Mouse (Mus musculus): ENCODE measurements at regions not wholly inside any gene's neighbourhood (a gene's known extent, or its start where the extent isn't known, plus 50 kb on each side); places are given as distances from the start of the nearest gene placed in this dataset.

DNA sequence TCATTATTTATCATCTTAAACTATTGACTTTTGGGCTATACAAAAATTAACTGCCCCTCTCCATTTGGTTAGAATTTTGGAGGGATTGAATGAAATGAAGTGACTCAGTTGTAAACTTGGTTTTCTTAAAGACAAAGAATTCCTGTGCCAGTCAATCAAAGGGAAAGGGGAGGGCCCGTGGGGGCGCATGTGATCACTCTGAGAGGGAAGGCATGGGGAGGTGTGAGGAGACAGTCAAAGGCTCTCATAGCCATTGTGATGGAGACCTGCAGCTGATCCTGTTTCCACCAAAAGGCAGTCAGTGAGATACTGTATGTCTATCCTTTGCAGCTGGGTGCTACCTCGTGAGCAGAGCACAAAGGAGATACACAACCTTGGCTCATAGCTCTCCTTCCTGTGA is 156.6 kb upstream of the Slc24a2 start:
- DNase-seq = no peak

DNA sequence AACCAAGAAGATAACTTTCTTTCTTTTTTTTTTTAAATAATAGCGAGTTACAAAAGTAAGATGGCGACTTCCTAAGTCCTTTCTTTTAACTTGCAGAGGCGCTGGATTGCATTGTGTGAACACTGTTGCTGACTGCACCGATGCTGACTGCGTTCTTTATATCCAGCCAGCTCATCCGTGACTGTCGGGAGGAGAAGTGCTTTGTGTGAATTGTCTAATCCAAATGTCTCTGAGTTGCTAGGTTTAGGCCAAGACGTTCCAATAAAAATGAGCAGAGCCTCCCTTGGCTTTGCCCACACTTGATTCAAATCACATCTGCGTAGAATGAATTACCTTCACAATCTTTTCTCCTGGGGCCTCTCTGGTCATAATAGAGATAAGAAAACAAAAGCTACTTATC is 156.0 kb upstream of the Slc24a2 start:
- DNase-seq = no peak

DNA sequence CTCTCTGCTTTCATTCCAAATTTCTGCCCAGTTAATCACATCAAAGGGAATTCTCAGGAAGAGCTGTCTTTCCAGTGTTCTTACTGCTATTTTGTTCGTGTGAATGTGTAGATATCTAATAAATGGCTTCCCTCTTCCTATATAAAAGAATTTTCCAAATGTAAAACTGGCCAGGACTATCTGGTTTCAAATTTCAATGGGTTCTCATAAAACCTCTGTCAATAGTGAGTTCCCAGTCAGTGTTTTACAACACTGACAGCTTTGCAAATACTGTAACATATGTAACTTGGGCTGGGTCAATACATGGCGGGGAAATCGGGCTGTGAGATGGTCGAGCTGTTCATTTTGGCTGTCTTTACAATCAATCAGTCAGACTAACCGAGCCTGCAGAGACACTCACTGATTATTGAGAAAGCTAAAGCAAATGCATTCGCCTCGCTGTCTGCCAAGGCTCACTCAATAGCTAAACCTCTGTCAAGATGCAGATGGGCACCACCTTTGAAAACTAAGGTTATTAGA is 155.0 kb upstream of the Slc24a2 start:
- DNase-seq = no peak

DNA sequence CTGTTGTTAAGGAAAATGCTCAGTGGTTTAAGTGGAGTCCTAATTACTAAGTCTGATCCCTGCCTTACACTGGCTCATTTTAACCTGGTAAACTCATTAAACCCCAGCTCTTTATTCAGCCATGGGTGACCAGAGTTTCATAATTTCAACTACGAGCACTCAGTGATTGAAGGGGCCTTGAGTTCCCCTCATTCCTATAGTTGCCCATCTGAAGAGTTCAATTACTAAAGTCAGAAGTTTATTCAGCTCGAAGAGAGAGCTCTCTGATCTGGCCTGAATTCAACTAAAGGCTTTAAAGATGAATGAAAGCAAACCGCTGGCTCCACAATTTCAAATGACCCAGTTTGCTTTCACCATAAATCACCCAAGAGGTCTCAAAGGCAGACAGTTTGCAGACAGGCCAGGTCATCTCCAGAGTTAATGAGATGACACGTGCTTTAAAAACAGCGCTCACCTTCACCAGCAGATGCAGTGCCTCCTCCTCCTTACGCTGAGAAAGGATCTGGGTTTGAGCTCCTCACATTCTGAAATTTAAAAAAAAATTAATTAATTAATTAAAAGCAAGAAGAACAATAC is 154.3 kb upstream of the Slc24a2 start:
- DNase-seq = no peak

DNA sequence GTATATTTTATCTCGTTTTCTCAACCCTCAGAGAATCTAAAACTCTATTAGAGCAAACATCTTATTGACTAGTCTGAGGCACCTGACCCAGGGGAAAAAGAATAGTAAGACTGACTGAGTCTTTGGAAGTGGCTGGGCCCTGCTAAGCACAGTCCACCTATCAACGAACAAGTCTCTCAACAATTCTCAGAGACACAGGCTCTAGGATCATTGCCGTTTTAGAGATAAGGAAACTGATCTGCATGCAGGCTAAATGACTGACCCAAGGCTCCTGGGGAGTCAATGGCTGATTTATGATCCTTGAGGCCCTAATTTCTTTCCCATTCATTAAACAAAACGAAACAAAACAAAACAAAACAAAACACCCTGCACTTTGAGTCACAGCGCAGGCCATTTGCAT is 150.4 kb upstream of the Slc24a2 start:
- no peak for DNase-seq

DNA sequence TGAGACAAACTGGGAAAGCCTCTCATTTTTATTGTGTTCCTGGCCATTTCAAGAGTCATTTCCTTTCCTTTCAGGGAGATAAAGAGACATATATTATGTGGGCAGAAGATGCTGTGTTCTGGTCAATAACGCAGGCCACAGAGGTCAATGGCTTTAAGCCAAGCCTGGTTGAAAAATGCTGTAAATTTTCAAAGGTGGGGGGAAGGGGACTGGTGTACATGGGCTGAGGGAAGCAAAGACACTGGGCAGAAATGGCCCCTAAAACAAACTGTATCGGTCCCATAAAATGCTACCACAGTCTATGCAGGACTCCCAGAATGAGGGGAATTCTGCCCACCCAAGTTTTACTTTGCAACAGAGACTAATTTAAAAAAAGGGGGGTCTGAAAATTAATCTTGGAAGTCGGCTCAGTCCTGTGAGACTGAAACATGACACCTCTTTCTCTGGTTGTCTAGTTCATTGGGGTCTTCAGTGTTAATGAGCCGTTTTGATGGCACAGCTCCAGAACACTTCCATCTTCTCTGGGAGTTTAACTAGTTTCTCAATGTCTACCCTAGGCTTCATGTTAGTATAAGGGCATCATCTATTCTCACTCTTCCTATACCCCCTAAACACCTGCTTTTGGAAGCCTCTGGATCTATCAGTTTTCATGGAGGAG is 149.4 kb upstream of the Slc24a2 start:
- no peak for DNase-seq

DNA sequence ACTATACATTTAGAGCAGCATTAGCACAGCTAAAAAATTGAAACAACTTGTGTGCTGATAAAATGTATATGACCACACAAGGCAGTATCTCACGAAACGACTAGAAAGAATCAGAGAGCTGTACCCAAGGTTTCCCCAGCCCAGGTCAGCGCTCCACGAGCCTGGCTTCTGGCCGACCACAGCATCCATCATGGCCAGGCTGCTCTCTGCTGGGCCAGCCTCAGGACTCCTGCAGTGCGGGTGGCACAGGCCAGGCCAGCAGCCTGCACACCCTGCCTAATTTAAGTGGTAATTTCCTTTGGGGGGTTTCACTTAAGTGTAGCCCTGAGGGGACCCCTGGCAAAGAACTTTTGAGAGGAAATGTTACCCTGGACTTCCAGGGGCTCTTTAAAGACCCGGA is 141.7 kb upstream of the Slc24a2 start:
- DNase-seq = no peak

DNA sequence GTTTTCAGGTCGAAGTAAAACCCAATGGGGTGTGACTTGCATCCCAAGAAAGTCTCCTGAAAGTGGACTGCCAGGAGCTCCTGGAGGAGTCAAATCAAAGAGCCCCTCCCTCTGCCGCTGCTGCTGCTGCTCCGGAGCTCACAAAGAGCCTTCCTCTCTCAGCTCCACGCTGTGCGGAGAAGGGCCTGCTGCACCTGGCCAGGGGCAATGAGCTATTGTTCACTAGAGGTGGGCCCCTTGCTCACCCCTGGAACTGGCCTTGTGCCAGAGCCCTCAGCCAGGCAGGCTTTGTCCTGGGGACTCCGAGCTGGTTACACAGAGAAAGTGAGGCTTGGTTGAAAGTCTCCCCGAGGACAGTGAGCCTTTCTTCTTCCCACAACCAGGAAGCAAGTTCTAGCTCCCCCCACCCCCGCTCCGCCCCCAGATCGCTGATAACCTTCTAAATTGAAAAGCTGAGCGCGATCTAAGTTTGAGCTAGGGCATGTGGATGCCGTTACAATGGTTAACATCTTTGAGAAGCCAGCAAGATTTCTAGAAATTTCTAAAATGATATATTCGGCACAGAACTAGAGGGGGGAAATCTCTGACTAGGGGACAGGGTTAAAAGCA is 139.5 kb upstream of the Slc24a2 start:
- DNase-seq = peak in 1 of 2 experiments; percentile 5

DNA sequence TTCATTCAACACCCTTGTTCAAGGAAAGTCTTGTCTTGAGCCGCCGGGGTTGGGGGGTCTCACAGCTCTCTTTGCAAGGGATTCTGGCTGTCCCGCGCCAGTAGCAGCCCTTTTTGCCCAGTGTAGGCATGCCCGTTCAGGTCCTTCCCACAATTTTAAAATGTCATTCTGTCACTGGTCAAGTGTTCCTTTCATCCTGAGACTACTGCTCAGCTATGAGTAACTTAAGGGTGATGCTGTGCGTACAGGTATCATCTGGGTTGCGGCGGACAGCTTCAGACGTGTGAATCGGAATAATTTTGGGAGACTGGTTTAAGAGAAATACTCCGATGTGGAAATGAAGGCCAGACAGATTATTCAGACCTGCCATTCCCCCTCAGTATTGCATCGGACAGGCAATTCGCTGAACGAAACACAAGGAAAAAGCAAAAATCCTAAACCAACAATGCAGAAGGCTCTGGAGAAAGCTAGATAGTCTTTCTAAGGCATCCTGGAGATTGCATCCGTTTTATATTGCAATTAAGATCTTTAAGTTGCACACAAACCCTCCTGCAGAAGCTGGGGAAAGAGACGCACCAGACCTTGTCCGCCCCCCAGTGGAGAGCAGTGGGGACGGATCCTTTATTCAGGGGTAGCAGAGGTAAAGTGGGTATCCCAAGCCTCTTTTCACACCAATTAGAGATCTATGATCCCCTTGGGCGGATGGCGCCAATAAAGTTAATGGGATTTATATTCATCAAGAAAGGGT is 138.3 kb upstream of the Slc24a2 start:
- DNase-seq = peak; percentile 27 to 67

DNA sequence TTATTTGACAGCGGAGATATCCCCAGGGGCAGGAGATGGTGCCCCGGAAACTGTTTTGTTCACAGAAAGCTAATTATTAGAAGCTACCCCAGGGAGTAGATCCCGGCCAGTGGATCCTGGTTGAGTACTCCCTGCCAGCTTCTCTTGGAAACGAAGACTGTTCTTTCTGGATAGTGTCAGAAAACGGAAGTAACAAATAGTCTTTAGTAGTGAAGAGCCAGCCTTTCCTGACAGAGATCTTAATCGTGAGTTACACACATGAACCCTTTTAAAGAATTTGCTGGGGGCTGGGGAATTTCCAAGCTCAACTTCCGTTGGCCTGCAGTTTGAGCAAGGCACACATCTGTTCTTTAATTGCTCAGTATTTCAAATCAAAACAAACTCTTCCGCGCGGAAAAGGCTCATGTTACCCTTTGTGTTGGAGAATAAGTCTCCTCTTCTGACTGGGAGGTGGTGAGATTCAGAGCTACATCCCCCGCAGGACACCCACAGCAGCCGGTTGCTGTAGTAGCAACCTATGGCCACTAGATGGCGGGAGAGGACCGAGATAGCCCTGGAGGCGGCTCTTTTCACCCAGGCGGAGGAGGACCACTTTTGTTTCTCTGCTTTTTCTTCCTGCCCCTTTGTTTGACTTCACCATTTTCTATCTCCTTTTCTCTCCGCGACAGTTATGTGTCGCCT is 137.6 kb upstream of the Slc24a2 start:
- DNase-seq = peak; percentile 81 to 87

DNA sequence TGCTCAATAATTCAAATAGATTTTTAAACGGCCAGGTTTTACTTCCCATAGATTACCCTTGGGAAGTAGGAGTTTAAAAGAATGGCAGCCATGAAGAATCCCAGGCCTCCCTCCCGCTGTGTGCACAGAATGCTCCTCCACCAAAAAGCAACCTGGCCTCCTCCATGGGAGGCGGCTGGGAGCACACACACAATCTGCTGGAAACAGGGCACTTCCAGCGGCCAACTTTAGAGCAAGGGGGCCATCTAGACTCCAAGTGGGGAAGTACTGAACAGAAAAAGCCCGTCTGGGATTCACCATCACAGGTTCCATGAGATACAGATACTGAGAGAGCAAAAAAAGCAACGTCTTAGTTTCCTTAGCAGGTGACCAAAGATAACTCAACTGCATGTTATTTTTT is 131.9 kb upstream of the Slc24a2 start:
- no peak for DNase-seq

DNA sequence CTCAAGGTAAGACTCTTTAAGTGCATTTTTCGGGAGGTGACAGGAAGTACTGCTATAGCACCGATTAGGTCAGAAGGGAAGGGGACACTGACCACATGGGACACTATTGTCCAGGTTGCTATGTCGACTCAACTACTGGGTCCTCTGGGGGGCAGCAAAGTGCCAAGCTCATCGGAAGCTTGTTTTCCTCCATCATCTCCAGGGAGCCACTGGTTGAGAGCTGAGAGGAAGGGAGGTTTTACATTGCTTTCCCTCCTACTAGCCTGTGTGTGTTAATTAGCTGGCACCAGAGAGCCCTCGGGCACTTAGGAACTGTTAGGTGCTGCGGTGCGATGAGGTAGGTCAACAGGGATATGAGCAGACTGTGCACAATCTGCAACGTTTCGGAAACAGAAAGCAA is 129.2 kb upstream of the Slc24a2 start:
- DNase-seq = peak; percentile 8 to 30

DNA sequence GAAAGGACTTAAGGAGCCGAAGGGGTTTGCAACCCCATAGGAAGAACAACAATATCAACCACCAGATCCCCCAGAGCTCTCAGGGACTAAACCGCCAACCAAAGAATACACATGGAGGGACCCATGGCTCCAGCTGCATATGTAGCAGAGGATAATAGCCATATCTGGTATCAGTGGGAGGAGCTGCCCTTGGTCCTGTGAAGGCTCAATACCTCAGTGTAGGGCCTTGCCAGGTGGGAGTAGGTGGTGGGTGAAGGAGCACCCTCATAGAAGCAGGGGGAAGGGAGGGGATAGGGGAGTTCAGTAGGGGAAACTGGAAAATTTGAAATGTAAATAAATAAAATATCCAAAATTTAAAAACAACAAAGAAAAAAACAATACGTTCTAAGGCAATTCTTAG is 128.7 kb upstream of the Slc24a2 start:
- no peak for DNase-seq

DNA sequence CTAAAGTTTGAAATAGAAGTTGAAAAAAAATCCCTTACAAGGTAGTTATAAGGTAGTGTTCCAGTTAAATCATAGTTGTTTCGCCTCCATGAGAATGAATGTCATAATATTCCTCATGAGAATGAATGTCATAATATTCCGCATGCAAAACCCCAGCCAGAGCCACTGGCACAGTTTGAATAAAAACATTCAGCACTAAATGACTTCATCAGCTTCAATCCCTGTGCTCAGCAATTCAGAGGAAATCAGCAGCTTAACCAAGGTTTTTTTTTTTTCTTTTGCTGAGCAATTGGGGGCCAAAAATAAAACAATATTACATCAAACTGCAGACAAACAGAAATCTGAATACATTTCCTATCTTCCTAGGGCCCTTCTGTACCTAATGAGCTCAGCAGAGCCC is 102.7 kb upstream of the Slc24a2 start:
- DNase-seq = no peak

DNA sequence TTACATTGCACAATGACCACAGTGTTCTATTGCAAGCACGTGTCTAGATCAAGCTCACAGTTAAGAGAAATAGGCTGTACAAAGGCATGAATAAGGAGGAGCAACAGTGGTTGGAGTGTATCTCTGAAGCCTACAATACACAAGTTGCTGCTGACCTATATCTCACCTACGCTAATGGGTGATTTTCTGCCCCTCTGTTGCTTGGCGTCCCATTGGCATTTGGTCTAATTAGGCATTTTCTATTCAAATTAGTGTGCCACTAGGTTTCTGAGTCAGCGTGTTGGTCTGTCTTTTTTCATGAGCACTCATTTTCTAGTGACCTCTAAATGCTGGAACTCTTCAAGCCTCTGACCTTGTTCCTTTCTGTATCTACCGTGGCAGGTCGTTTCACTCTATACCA is 98.9 kb upstream of the Slc24a2 start:
- no peak for DNase-seq

DNA sequence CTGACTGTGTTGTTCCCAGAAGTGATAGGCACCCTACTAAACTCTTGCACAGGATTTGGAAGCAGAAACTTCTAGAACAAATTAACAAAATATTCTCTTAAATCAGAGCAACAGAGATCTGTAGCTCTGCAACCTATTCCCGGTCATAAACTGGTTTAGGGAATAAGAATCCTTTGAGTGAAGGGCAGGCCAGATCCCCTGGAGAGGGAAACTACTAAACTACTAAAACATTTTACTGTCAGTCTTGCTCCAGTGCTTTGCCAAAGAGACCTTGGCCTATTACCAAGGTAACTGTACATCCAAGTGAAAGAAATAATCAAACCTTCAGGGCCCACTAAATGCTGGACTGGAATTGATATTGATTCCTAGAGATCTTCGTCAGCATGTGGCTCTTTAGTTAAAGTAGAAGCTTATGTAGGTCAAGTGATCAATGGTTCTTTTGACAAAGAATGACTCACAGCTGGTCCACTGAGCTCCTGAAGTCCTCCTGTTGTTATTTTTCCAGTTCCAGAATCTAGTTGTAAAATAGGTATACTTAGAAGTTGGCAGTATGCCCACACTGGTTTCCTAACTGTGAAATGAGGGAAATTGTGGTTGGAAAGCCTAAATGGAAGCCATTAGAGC is 91.6 kb upstream of the Slc24a2 start:
- DNase-seq = no peak

DNA sequence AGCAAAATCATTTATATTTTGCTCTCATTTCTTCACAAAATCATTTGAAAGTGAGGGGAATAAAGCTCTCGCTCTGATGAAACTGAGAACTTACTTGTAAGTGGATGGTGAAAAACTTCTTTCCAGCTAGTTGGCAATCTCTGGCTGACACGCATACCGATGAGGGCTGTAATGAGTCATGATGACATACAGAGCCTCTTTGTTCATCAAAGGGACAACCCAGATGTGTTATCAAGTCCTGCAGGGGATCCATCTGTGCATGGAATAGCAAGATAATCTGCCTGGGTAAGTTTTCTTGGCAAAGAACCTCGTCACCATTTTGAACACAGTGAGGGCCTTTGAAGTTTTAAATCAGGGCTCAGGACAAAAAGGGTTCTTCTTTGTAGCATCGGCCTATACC is 67.9 kb upstream of the Slc24a2 start:
- DNase-seq = no peak

DNA sequence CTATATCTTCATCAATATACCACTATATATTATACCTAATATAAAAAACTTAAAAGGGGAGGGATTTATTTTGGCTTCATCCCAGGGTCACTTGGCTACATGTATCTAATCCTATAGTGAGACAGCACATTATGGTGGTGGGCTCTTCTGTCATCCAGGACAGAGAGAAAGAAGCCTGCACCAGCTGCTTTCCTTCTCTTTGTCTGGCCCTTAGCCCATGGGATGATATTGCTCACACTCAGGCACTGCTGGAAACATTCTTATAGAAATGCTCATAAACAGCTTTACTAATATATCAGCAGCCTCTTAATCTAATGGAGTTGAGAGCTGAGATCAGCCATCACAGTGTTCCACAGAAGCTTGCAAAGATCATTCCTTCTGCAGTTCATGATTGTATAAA is 64.3 kb upstream of the Slc24a2 start:
- no peak for DNase-seq

All from heart, adult 18-20 months (tissue).